ENCODE assay signal across 7 mouse cellular contexts in genomic region chr17:85089621-85090020, GRCm38 (mm10). TPM values are rescaled to one million over a fixed set of nuclear protein-coding genes. Genes with fewer than 3 reads are reported as not detected.
DNase-seq lines count a peak whose midpoint lies in the region; ATAC-seq and TF ChIP-seq lines count a peak whose summit lies in the region.

No protein-coding gene starts in this region.

- no peaks in the 10 kb centered on the region for H3K27me3 ChIP-seq in lung, embryonic 14.5 days (ENCODE audit: insufficient read depth, low read length)
- H3K27me3 ChIP-seq in forebrain, embryonic 14.5 days (replicated peaks; ENCODE audit: control insufficient read depth, insufficient read depth, low read length) = no peaks in the 10 kb centered on the region

- H3K36me3 ChIP-seq in lung, embryonic 14.5 days (ENCODE audit: insufficient read depth) = no peaks in the 10 kb centered on the region
- H3K36me3 ChIP-seq in forebrain, embryonic 14.5 days (ENCODE audit: control insufficient read depth, insufficient read depth, low read length) = no peaks in the 10 kb centered on the region

- H3K9ac ChIP-seq in lung, embryonic 14.5 days = peak overlapping the region; percentile 67
- peak overlapping the region; percentile 67 for H3K9ac ChIP-seq in forebrain, embryonic 14.5 days (ENCODE audit: low read length)

- H3K4me3 ChIP-seq in lung, embryonic 14.5 days (ENCODE audit: low read depth, low read length) = peak overlapping the region; percentile 89
- peak overlapping the region; percentile 81 for H3K4me3 ChIP-seq in forebrain, embryonic 14.5 days (ENCODE audit: low read depth, low read length)

- H3K9me3 ChIP-seq in lung, embryonic 14.5 days (ENCODE audit: low read depth, low read length) = no peaks in the 10 kb centered on the region
- no peaks in the 10 kb centered on the region for H3K9me3 ChIP-seq in forebrain, embryonic 14.5 days (replicated peaks; ENCODE audit: control insufficient read depth, low read length)

- WGBS in lung, embryonic 14.5 days = under 1% methylated on average over 16 of the region's 16 CpGs
- under 1% methylated on average over 16 of the region's 16 CpGs for WGBS in forebrain, embryonic 14.5 days

- peak; percentile 32 for DNase-seq in lung, embryonic 14.5 days
- DNase-seq in lung, adult 18-20 months = no peak
- peak; percentile 51 for DNase-seq in brain, adult 2 months (ENCODE audit: low read depth, low spot score)
- DNase-seq in forebrain, embryonic 14.5 days (ENCODE audit: low spot score) = peak; percentile 25
- DNase-seq in lung, postnatal 10 days = peak; percentile 4
- no peak for DNase-seq in gastrocnemius, postnatal 25 days
- DNase-seq in c-Kit-positive CD71-positive TER-119-positive erythroid progenitor cells, embryonic 14.5 days (ENCODE audit: low spot score) = no peak

- no peak for TF ChIP-seq CTCF in lung, embryonic 14.5 days (IDR thresholded peaks at IDR 0.05; ENCODE audit: low read depth)

- ATAC-seq in lung, embryonic 14.5 days (ENCODE audit: insufficient read depth) = peak; percentile 7; the same call in 1 of the 2 replicates
- ATAC-seq in forebrain, embryonic 14.5 days = peak; percentile 13

- peaks cover 6% of the 10 kb centered on the region; the same call in 1 of the 2 replicates for H3K4me1 ChIP-seq in lung, embryonic 14.5 days (ENCODE audit: insufficient read depth)
- peaks cover 5% of the 10 kb centered on the region for H3K4me1 ChIP-seq in forebrain, embryonic 14.5 days (ENCODE audit: control insufficient read depth, insufficient read depth, low read length)

- peak overlapping the region; percentile 69 for H3K27ac ChIP-seq in lung, embryonic 14.5 days (ENCODE audit: low read depth)
- peak overlapping the region; percentile 83 for H3K27ac ChIP-seq in forebrain, embryonic 14.5 days (ENCODE audit: low read depth, low read length)

- peak overlapping the region; percentile 83 for H3K4me2 ChIP-seq in lung, embryonic 14.5 days
- H3K4me2 ChIP-seq in forebrain, embryonic 14.5 days (ENCODE audit: low read length) = peak overlapping the region; percentile 65

RNA-seq across cellular contexts. Expression of gene Prepl, which starts 0.4 kb away (rescaled TPM):
- polyA plus RNA-seq in lung, embryonic 14.5 days (2014; fragmentation: Nextera tagmentation; extraction: Ambion mirVana) = 26.1 and 28.0 TPM in 2 replicates
- polyA plus RNA-seq in forebrain, embryonic 14.5 days (2014; fragmentation: Nextera tagmentation; extraction: Ambion mirVana) = 83.7 and 96.6 TPM in 2 replicates
- 10 to 100 TPM; 35.7 to 38.1 TPM for total RNA-seq in gastrocnemius, postnatal 25 days (2021)

RNA-seq across cellular contexts. Expression of gene Camkmt, which starts 0.7 kb away (rescaled TPM):
- 11.7 and 12.7 TPM in 2 replicates for polyA plus RNA-seq in lung, embryonic 14.5 days (2014; fragmentation: Nextera tagmentation; extraction: Ambion mirVana)
- 15.9 and 19.1 TPM in 2 replicates for polyA plus RNA-seq in forebrain, embryonic 14.5 days (2014; fragmentation: Nextera tagmentation; extraction: Ambion mirVana)
- total RNA-seq in gastrocnemius, postnatal 25 days (2021) = 1 to 10 TPM; 1.3 to 1.4 TPM

Comparison
In these comparisons a context has a peak if more than half of its experiments do, and no peak if none do; other contexts are left out.
1. DNase-seq: peak in lung, embryonic 14.5 days (single experiment), brain, adult 2 months (single experiment), forebrain, embryonic 14.5 days (single experiment) and lung, postnatal 10 days (single experiment); none in lung, adult 18-20 months (0 of 2), gastrocnemius, postnatal 25 days (single experiment) and c-Kit-positive CD71-positive TER-119-positive erythroid progenitor cells, embryonic 14.5 days (single experiment).